Comparison of ENCODE assay signal across 8 mouse cellular contexts in the genomic region with DNA sequence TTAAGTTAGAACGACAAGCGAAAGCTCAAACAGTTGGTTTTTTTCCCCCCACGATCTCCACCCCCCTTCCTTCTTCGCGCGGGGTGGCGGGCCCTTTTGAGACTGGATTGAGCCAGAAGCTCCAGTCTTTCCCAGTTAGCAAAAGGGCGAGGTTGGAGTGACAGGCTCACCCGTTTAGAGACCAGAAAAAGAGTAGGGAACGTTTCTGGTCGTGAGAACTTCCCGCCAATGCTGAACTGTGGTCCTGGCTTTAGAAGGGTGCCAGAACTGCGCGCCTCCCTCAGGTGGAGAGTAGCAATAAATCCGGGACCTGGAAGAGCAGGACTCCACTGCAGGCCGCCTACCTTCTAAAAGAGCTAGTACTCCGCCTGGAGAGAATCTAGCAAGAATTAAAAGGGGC. TPM values are rescaled to one million over a fixed set of nuclear protein-coding genes. Genes with fewer than 3 reads are reported as not detected.
DNase-seq lines count a peak whose midpoint lies in the region; ATAC-seq and TF ChIP-seq lines count a peak whose summit lies in the region.

No protein-coding gene starts in this region.

- peak; percentile 66 for DNase-seq in 3T3-L1 (ENCODE audit: low read depth, low spot score)
- peak; percentile 53 for DNase-seq in MN1 (ENCODE audit: low spot score)
- DNase-seq in embryo, embryonic 10.5 days (ENCODE audit: low spot score), result peak; percentile 59
- DNase-seq in midbrain, postnatal 0 days (ENCODE audit: low spot score), result peak; percentile 22
- DNase-seq in thymus, postnatal 14 days, result peak; percentile 55

- H3K4me2 ChIP-seq in heart, embryonic 11.5 days, result peak overlapping the region; percentile 61
- H3K4me2 ChIP-seq in kidney, embryonic 14.5 days (replicated peaks; ENCODE audit: low read depth, low read length), result peak overlapping the region; percentile 47
- H3K4me2 ChIP-seq in liver, embryonic 12.5 days, result peak overlapping the region; percentile 68
- H3K4me2 ChIP-seq in midbrain, postnatal 0 days (ENCODE audit: low read depth, low read length, poor library complexity, severe bottlenecking), result peak overlapping the region; percentile 52

- H3K27me3 ChIP-seq in heart, embryonic 11.5 days (ENCODE audit: control insufficient read depth, insufficient read depth, low read length), result no peaks in the 10 kb centered on the region
- H3K27me3 ChIP-seq in kidney, embryonic 14.5 days (ENCODE audit: control insufficient read depth, insufficient read depth, low read length), result no peaks in the 10 kb centered on the region
- H3K27me3 ChIP-seq in liver, embryonic 12.5 days (replicated peaks), result no peaks in the 10 kb centered on the region
- H3K27me3 ChIP-seq in midbrain, postnatal 0 days (ENCODE audit: insufficient read depth, low read length), result no peaks in the 10 kb centered on the region

- H3K4me1 ChIP-seq in heart, embryonic 11.5 days (ENCODE audit: control insufficient read depth, insufficient read depth, low read length), result no peaks in the 10 kb centered on the region
- H3K4me1 ChIP-seq in kidney, embryonic 14.5 days (ENCODE audit: control insufficient read depth, insufficient read depth, low read length), result no peaks in the 10 kb centered on the region
- H3K4me1 ChIP-seq in liver, embryonic 12.5 days, result no peaks in the 10 kb centered on the region
- H3K4me1 ChIP-seq in midbrain, postnatal 0 days (ENCODE audit: insufficient read depth, low read length), result no peaks in the 10 kb centered on the region

- peak overlapping the region; percentile 77 for H3K27ac ChIP-seq in heart, embryonic 11.5 days (ENCODE audit: low read depth, low read length)
- H3K27ac ChIP-seq in kidney, embryonic 14.5 days (ENCODE audit: low read depth, low read length), result peak overlapping the region; percentile 17; the same call in 1 of the 2 replicates
- peak overlapping the region; percentile 67 for H3K27ac ChIP-seq in liver, embryonic 12.5 days
- no peak overlapping the region for H3K27ac ChIP-seq in midbrain, postnatal 0 days (ENCODE audit: low read depth, low read length)

- peak overlapping the region; percentile 70 for H3K9ac ChIP-seq in heart, embryonic 11.5 days (ENCODE audit: low read depth, low read length)
- H3K9ac ChIP-seq in kidney, embryonic 14.5 days (ENCODE audit: low read depth, low read length), result peak overlapping the region; percentile 48; the same call in 1 of the 2 replicates
- H3K9ac ChIP-seq in liver, embryonic 12.5 days, result peak overlapping the region; percentile 67
- H3K9ac ChIP-seq in midbrain, postnatal 0 days (replicated peaks; ENCODE audit: low read length, poor library complexity, severe bottlenecking), result peak overlapping the region; percentile 33; the same call in 1 of the 2 replicates

- no peaks in the 10 kb centered on the region for H3K36me3 ChIP-seq in heart, embryonic 11.5 days (ENCODE audit: control insufficient read depth, insufficient read depth, low read length)
- H3K36me3 ChIP-seq in kidney, embryonic 14.5 days (ENCODE audit: control insufficient read depth, insufficient read depth, low read length), result no peaks in the 10 kb centered on the region
- H3K36me3 ChIP-seq in liver, embryonic 12.5 days, result no peaks in the 10 kb centered on the region
- no peaks in the 10 kb centered on the region for H3K36me3 ChIP-seq in midbrain, postnatal 0 days (ENCODE audit: insufficient read depth, low read length)

- peak overlapping the region; percentile 49 for H3K4me3 ChIP-seq in heart, embryonic 11.5 days (ENCODE audit: low read depth, low read length)
- peak overlapping the region; percentile 48 for H3K4me3 ChIP-seq in kidney, embryonic 14.5 days (ENCODE audit: low read length)
- H3K4me3 ChIP-seq in liver, embryonic 12.5 days, result peak overlapping the region; percentile 62
- H3K4me3 ChIP-seq in midbrain, postnatal 0 days (ENCODE audit: low read depth, low read length), result peak overlapping the region; percentile 47

- no peaks in the 10 kb centered on the region for H3K9me3 ChIP-seq in heart, embryonic 11.5 days (replicated peaks; ENCODE audit: control insufficient read depth, low read length)
- no peaks in the 10 kb centered on the region for H3K9me3 ChIP-seq in kidney, embryonic 14.5 days (ENCODE audit: control insufficient read depth, low read length)
- H3K9me3 ChIP-seq in liver, embryonic 12.5 days (replicated peaks), result no peaks in the 10 kb centered on the region
- H3K9me3 ChIP-seq in midbrain, postnatal 0 days (ENCODE audit: low read length), result no peaks in the 10 kb centered on the region

- WGBS in heart, embryonic 11.5 days (ENCODE audit: insufficient replicate concordance), result 11% methylated on average over 17 of the region's 17 CpGs
- 23% methylated on average over 17 of the region's 17 CpGs for WGBS in kidney, embryonic 14.5 days
- WGBS in liver, embryonic 12.5 days (ENCODE audit: insufficient replicate concordance), result 8% methylated on average over 17 of the region's 17 CpGs
- 19% methylated on average over 17 of the region's 17 CpGs for WGBS in midbrain, postnatal 0 days

- peak; percentile 17; the same call in 1 of the 2 replicates for TF ChIP-seq CTCF in midbrain, postnatal 0 days (IDR thresholded peaks at IDR 0.05)

- ATAC-seq in heart, embryonic 11.5 days (replicated peaks; ENCODE audit: insufficient number of reproducible peaks, low FRiP score, low TSS enrichment), result peak; percentile 75
- peak; percentile 81 for ATAC-seq in kidney, embryonic 14.5 days (ENCODE audit: low FRiP score, low TSS enrichment)
- ATAC-seq in liver, embryonic 12.5 days, result peak; percentile 74
- ATAC-seq in midbrain, postnatal 0 days (ENCODE audit: low FRiP score), result peak; percentile 74

RNA-seq across cellular contexts. Expression of a gene that starts 0.5 kb away (rescaled TPM):
- polyA plus RNA-seq in heart, embryonic 11.5 days (2014; fragmentation: Nextera tagmentation; extraction: Ambion mirVana), result 18.8 and 21.6 TPM in 2 replicates
- 29.5 and 50.5 TPM in 2 replicates for polyA plus RNA-seq in kidney, embryonic 14.5 days (2014; fragmentation: Nextera tagmentation; extraction: Ambion mirVana)
- polyA plus RNA-seq in liver, embryonic 12.5 days (2016; fragmentation: Nextera tagmentation; extraction: Ambion mirVana), result 24.4 and 24.6 TPM in 2 replicates
- total RNA-seq in midbrain, postnatal 0 days (2014; rRNA removed), result 0.82 and 0.99 TPM in 2 replicates
- 9.4 and 12.1 TPM in 2 replicates for polyA plus RNA-seq in midbrain, postnatal 0 days (2015; fragmentation: Nextera tagmentation; extraction: Ambion mirVana)
